Mouse (Mus musculus): ENCODE measurements around the gene Myh10. TPM values are rescaled to one million over a fixed set of nuclear protein-coding genes. Genes with fewer than 3 reads are reported as not detected.

Myh10 gene
- polyA plus RNA-seq, 1 experiment from 2014 or later = 2.5 TPM

DNA sequence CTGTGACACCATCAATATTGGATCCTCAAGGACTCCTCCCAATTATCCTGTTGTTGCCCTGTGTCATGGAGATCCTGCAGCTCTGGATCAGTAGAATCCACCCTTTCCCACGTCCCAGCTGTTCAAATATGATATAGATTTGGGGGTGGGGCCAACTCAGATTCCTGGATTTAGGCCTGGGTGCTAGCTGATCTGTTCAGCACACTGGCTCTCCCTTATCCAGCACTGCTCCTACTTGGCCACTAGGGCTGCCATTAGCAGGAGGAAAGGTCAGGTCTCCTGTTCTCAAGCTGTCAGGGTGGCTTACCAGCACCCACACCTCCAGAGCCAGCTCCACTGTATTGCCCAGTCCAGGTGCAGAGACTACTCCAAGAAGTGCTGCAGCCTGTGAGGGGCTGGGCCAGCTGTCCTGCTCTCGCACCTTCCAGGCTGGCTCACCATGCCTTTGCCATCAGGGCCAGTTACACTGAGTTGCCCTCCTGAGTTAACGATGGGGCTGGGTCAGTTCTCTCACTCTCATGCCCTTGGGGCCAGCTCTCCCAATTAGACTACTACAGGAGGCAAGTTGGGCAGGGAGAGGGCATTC, 10.0 kb upstream of the Myh10 start:
- WGBS (ENCODE audit: missing documents) = 86% methylated on average over 3 of the region's 3 CpGs
- Histone ChIP-seq H3K27ac (no peak overlapping the region), H3K4me3 (ENCODE audit: inconsistent target) (no peak overlapping the region), H3K36me3 (ENCODE audit: inconsistent target) (no peaks in the 10 kb centered on the region), H3K79me2 (ENCODE audit: inconsistent target) (no peaks in the 10 kb centered on the region)

DNA sequence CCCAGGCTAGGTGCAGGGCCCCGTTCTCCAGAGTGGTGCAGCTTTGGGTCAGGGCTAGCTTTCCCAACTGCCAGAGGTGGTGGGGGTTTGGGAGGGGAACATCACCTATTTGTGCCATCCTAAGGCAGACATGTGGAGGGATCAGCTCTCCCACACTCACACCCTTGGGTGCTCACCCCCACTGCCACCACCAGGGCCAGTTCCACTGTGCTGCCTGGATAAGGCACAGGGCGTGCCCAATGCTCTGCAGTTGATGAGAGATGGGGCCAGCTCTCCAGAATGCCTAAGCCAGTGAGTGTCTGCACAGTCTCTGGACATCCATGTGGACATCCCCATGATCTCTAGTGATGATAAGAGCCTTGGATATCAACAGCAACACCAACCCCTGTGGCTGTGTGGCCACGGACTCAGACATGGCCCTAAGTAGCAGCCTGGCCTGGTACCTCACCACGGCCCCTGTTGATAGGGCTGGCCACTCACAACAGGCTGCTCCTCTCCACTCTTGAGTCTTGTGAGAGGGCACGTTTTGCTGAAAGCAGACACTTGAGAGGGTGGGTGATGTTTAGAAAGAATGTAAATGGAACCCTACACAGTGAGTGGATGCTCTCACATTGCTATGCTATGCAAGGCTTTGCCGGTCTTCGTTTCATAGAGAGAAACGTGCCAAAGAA, 9.1 kb upstream of the Myh10 start:
- no peak overlapping the region for H3K4me3 ChIP-seq (ENCODE audit: inconsistent target)
- no peak overlapping the region for H3K27ac ChIP-seq
- no peaks in the 10 kb centered on the region for H3K36me3 ChIP-seq (ENCODE audit: inconsistent target)
- no peaks in the 10 kb centered on the region for H3K79me2 ChIP-seq (ENCODE audit: inconsistent target)
- WGBS (ENCODE audit: missing documents) = 89% methylated on average over 8 of the region's 8 CpGs

DNA sequence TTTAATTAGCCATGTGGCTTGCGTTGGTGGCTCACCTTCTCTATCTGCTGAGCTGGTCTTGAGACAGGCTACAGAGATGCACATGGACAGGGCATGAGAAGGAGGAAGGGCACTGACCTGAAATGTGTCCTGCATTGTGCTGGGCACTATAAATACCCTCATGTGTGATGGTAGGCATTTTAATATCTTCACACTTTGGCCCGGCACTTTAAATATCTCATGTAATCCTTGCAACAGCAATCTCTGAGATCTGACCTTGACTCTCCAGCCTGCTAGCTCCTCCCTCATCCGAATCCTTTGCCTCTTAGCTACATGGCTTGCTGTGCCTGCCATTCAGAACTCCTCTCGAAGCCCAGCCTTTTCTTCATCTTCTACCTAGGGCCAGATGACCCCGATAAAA, 5.4 kb upstream of the Myh10 start:
- Histone ChIP-seq H3K36me3 (ENCODE audit: inconsistent target) (no peaks in the 10 kb centered on the region), H3K4me3 (ENCODE audit: inconsistent target) (no peak overlapping the region), H3K79me2 (ENCODE audit: inconsistent target) (no peaks in the 10 kb centered on the region), H3K27ac (no peak overlapping the region)
- 88% methylated on average over 5 of the region's 5 CpGs for WGBS (ENCODE audit: missing documents)

DNA sequence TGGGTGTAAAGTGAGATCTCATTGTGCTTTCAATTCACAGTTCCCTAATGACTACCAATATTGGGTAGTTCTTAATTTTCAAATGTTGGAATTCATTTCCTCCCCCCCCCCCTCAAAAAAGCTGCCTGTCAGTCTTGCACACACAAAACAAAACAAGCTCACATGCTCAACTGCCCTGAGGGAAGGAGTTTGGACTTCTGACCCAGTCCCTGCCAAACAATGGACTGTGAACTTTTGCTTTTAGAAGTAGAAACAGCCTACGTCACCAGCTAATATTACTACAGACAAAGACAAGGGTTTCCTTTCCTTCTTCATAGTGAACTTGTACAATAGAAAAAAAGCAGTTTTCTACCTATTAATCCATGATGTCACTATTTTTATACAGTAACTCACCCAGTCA, 2.1 kb upstream of the Myh10 start:
- WGBS (ENCODE audit: missing documents) = 91% methylated on average over 1 of the region's 1 CpGs
- H3K4me3 ChIP-seq (ENCODE audit: inconsistent target) = no peak overlapping the region
- H3K79me2 ChIP-seq (ENCODE audit: inconsistent target) = no peaks in the 10 kb centered on the region
- H3K27ac ChIP-seq = no peak overlapping the region
- H3K36me3 ChIP-seq (ENCODE audit: inconsistent target) = no peaks in the 10 kb centered on the region

DNA sequence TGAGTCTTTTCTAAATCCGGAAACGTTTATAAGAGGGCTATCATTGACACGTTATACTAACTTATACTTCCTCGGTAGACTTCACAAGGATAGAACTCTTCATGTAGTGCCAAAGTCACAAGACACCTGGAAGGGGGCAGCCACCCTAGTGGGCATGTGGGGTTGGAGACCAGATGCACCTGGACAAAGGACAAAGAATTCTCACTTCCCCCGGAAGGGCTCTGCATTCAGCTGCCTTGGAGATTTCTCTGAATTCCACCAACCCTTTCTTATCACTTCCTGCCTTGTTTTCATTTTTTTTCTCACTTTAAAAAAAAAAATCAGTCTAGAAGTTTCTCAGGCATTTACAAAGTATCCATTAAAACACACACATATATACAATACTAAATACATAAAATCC, 894 bp upstream of the Myh10 start:
- Histone ChIP-seq H3K4me3 (ENCODE audit: inconsistent target) (no peak overlapping the region), H3K27ac (no peak overlapping the region), H3K36me3 (ENCODE audit: inconsistent target) (no peaks in the 10 kb centered on the region), H3K79me2 (ENCODE audit: inconsistent target) (no peaks in the 10 kb centered on the region)
- 34% methylated on average over 5 of the region's 5 CpGs for WGBS (ENCODE audit: missing documents)

DNA sequence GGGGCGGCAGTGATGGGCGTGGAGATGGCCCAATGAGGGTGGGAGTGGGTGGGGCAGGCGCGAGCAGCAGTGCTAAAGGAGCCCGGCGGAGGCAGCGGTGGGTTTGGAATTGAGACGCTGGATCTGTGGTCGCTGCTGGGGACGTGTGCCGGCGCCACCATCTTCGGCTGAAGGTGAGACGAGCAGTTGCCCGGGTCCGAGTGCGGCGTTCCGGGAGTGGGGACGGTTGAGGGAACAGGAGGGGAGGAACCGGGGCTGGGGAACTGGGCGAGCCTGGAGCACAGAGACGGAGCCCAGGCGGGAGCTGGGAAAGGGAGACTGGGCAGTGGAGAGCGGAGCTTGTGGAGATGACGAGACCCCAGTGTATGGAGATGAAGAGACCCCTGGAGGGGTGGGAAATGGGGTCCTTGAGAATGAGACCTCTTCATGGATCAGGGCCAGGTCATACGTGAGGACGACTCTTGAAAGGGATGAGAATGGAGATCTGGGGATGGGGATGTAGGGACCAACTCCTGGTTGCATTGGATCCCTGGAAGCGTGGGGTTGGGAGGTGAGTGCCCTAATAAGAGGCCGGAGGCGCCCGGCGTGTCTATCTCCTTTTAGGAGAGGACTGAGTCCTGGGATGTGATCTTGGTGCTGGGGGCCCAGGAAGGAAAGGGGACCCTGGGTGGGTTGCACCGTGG, 792 bp downstream of the Myh10 start:
- Histone ChIP-seq H3K27ac (no peak overlapping the region), H3K79me2 (ENCODE audit: inconsistent target) (no peaks in the 10 kb centered on the region), H3K36me3 (ENCODE audit: inconsistent target) (no peaks in the 10 kb centered on the region), H3K4me3 (ENCODE audit: inconsistent target) (no peak overlapping the region; the same call in 1 of the 2 replicates)
- WGBS (ENCODE audit: missing documents) = 4% methylated on average over 34 of the region's 34 CpGs

DNA sequence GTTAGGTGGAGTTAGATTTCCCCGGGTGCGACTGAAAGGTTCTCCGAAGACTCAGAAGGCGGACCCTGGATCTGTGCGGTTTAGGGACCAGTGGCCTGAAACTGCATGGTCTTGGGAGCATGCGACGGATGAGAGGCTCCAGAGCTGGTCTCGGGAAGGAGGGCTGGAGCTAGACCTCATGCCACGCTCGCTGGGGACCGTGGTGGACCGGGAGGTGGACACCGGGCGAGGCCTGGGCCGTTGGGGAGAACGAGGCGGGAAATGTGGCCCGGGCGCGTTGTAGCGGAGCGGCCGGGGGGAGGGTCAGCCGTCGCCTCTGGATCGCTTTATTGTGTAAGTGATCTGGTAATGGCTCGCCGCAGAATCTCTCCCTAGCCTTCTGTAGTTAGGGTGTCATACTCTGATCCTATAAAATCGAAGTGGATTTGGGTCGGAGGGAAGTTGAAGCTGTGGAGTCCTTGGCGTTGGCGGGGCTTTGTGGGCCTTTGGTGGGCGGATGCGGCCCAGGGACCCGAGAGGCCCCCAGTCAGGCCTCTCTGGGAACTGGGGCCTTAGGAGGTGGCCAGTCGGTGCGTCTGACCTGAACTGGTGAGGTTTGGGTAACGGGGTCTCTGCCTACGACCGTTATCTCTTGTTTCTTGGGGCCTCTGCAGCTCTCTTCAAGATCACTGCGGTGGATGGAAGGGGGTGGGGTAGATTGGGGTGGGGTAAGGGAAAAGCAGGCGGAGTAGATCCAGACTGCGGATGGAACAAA, 1.5 kb downstream of the Myh10 start:
- no peak overlapping the region for H3K27ac ChIP-seq

DNA sequence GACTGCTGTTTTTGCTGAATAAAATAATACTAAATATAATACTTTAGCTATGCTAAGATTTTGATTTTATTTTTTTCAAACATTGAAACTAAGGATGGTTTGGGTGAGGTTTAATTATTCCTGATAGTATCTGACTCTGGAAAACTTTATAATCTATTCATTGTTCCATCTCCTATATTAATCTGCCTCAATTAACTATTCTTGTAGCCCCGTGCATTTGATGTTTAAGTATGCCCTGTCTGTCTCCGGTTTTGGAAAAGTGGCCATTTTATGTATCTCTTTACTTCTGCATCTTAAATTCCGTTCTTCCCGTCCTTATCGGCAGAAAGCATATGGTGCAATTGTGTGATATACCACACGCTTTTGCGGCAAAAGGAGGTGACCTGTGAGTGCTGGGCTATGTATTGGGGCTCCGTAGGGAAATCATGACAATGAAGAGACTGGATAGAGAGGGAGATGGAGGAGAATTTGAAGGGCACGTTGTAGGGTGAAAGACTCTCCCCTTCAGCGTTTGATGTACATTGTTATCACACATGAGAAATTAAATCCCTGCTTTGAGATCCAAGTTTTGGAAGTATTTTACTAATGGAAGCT, 2.2 kb downstream of the Myh10 start:
- no peak overlapping the region for H3K27ac ChIP-seq
- H3K4me3 ChIP-seq (ENCODE audit: inconsistent target) = no peak overlapping the region

More for the DNA sequence above, 1.5 kb downstream of the Myh10 start:
- 10% methylated on average over 43 of the region's 43 CpGs for WGBS (ENCODE audit: missing documents)
- no peak overlapping the region for H3K4me3 ChIP-seq (ENCODE audit: inconsistent target)
- no peaks in the 10 kb centered on the region for H3K79me2 ChIP-seq (ENCODE audit: inconsistent target)
- H3K36me3 ChIP-seq (ENCODE audit: inconsistent target) = no peaks in the 10 kb centered on the region

DNA sequence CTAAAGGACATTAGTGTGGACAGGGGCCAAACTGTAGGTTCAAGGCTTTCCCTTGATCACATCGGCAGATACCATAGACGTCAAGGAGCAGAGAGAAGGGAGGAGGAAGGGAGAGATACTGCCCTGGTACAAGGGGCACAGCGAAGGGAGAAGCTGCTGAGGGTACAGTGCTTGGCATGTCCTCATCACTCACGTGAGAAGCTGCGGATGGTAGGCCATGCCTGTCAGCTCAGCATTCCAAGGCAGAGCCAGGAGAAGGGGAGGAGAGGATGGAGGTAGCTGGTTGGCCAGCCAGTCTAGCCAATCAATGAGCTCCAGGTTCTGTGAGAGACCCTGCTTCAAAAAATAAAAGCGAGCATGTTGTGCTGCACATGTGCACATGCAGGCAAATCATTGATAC, 11.0 kb downstream of the Myh10 start:
- no peak overlapping the region for H3K4me3 ChIP-seq (ENCODE audit: inconsistent target)
- 94% methylated on average over 6 of the region's 6 CpGs for WGBS (ENCODE audit: missing documents)
- H3K79me2 ChIP-seq (ENCODE audit: inconsistent target) = no peaks in the 10 kb centered on the region
- H3K36me3 ChIP-seq (ENCODE audit: inconsistent target) = no peaks in the 10 kb centered on the region
- no peak overlapping the region for H3K27ac ChIP-seq

More for the DNA sequence above, 2.2 kb downstream of the Myh10 start:
- 67% methylated on average over 10 of the region's 10 CpGs for WGBS (ENCODE audit: missing documents)
- Histone ChIP-seq H3K36me3 (ENCODE audit: inconsistent target) (no peaks in the 10 kb centered on the region), H3K79me2 (ENCODE audit: inconsistent target) (no peaks in the 10 kb centered on the region)

DNA sequence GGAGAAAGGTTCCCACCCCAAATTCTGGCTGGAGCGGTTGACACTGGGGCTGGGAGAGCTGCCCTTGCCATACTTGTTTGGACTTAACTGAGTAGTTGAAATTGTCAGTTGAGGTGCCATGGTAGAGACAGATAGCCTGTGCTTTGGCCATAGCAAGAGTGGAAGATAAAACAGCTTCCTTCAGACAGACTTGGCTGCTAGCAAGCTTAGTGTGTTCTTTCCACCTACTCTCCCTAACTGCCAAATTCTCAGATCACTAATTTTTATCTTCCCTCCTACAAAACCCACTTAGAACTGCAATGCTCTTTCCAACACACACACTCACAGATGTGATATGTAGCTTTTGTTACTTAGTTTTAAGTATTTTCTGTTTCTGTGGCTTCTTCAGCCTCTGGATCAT, 12.0 kb downstream of the Myh10 start:
- Histone ChIP-seq H3K4me3 (ENCODE audit: inconsistent target) (no peak overlapping the region), H3K79me2 (ENCODE audit: inconsistent target) (no peaks in the 10 kb centered on the region), H3K36me3 (ENCODE audit: inconsistent target) (no peaks in the 10 kb centered on the region), H3K27ac (no peak overlapping the region)
- 100% methylated on average over 1 of the region's 1 CpGs for WGBS (ENCODE audit: missing documents)

DNA sequence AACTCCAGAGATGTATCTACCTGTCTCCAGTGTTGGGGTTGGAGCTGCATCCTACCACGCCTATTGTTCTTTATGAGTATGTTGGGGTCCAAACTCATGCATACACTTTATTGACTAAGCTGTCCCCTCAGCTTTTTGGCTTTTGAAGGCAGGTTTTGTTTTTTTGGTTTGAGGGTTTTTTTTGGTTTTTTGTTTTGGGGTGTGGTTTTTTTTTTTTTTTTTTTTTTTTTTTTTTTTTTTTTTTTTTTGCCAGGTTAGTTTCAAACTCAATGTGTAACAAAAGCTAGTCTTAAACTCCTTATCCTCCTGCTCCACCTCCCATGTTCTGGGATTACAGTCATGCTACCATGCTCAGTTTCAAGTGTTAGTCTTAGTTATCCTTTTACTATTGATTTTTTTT, 12.9 kb downstream of the Myh10 start:
- no peaks in the 10 kb centered on the region for H3K36me3 ChIP-seq (ENCODE audit: inconsistent target)
- no peak overlapping the region for H3K4me3 ChIP-seq (ENCODE audit: inconsistent target)
- H3K27ac ChIP-seq = no peak overlapping the region
- WGBS (ENCODE audit: missing documents) = 100% methylated on average over 1 of the region's 1 CpGs
- H3K79me2 ChIP-seq (ENCODE audit: inconsistent target) = no peaks in the 10 kb centered on the region

DNA sequence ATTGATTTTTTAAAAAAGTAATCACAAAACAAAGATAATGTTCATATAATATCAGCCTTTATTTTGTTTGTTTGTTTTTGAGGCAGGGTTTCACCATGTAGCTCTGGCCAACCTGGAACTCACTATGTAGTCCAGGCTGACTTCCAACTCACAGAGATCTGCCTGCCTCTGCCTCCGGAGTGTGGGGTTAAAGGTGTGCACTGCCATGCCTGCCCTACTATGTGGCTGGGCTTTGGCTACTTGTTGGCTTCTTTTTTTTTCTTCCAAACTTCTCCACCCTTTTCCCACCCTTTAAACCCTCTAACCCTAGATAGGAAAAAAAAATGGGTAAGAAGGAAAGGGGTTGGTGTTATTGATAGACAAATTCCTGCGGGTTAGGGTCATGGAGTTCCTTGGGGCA, 13.5 kb downstream of the Myh10 start:
- Histone ChIP-seq H3K36me3 (ENCODE audit: inconsistent target) (no peaks in the 10 kb centered on the region), H3K79me2 (ENCODE audit: inconsistent target) (no peaks in the 10 kb centered on the region), H3K27ac (no peak overlapping the region), H3K4me3 (ENCODE audit: inconsistent target) (no peak overlapping the region)
- 100% methylated on average over 2 of the region's 2 CpGs for WGBS (ENCODE audit: missing documents)

DNA sequence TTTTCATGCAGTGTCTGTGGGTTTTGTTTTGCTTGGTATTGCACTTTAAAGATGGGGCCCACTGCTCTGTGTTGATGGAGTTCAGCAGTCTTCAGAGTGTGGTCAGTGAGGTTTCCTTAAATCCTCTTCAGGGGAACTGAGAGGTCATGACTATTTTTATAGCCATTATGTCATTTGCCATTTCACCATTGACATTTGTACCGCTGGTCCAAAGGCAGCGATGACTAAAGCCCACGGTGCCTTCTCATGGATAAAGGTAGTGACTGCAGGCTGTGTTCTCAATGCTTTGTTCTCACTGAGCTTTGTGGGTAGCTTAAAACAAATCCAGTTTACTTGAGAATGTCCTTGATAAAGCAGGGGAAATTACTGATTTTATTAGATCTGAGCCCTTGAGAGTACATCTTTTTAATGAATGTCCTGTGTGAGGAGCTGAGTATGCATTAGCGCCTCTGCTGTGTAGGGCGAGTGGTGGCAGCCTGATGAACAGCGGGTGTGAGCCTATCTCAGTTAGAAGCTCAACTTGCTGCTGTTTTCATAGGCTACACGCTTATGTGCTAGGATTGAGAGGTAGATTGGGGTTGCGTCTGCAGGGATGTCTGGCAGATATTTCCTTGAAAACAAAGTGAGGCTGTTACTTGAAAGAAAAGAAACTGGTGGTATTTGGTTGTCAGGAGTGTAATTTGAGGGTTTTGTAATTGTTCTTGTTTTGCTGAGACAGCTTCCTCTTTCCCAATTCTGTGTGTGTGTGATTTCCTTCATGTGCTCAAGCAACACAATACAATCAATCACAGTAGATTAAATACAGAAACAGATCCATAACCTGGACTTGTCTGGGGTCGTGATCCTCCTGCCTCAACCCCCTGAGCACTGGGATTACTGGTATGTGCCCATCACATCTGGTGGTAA, 15.4 kb downstream of the Myh10 start:
- Histone ChIP-seq H3K4me3 (ENCODE audit: inconsistent target) (peak overlapping the region; percentile 11; the same call in 1 of the 2 replicates), H3K27ac (peak overlapping the region; percentile 88)
- 8% methylated on average over 9 of the region's 9 CpGs for WGBS (ENCODE audit: missing documents)

More for the DNA sequence above, 15.4 kb downstream of the Myh10 start:
- H3K36me3 ChIP-seq (ENCODE audit: inconsistent target) = no peaks in the 10 kb centered on the region
- no peaks in the 10 kb centered on the region for H3K79me2 ChIP-seq (ENCODE audit: inconsistent target)

Measured in macrophage (primary cell).